Mouse (Mus musculus): ENCODE data around the gene Fbxw9.
A peak's percentile ranks its signal among the peaks of the same experiment; 100 is the strongest.

The Fbxw9 gene

DNA sequence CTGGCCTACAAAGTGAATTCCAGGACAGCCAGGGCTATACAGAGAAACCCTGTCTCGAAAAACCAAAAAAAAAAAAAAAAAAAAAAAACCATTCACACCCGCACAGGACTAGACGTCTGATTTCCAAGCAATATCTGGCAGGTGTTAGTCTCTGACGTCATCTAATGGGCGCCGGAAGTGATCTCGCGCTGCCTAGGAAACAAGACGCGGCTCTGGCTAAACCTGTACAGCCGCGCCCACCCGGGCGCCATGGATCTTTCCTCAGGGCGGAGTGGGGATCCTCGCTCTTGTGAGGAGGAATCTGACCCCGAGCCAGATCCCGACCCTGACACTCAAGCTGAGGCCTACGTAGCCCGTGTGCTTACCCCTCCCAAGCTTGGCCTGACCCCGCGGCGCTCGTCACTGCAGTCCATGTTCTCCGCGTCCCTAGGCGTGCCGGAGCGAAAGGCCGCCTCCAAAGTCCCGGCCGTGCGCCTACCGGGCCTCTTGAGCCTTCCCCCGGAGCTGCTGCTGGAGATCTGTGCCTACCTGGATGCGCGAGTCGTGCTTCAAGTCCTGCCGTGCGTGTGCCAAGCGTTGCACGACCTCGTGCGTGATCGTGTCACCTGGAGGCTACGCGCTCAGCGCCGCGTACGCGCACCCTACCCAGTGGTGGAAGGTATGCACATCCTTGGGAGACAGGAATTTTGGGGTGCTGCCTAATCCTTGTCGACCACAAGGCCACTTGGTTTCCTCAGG is at the start of gene Fbxw9:
Gene Fbxw9, plus strand, starts transcription at position 177 of the 738 bp plus-strand sequence.
- peak; percentile 71 to 91 for DNase-seq (ENCODE audit: low spot score in 2 of 2)

DNA sequence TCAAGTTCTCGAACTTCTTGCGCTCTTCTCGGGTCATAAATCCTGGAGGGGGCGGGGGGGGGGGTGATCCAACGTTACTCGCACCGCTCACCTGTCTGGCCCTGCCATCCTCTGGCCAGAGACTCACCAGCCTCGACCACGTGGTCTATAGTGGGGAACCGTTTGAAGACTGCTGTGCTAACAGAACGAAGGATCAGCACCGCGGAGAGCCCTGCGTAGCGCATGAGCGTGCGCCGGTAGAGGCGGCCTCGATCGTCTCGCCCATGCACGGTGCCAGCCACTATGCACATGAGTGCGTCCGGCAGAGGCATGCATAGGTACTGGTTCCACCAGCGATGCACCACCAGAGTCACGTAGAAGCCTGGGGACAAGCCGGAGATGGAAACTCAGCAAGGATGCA is 48.6 kb upstream of the Fbxw9 start:
- no peak for DNase-seq (ENCODE audit: low spot score in 2 of 2)

DNA sequence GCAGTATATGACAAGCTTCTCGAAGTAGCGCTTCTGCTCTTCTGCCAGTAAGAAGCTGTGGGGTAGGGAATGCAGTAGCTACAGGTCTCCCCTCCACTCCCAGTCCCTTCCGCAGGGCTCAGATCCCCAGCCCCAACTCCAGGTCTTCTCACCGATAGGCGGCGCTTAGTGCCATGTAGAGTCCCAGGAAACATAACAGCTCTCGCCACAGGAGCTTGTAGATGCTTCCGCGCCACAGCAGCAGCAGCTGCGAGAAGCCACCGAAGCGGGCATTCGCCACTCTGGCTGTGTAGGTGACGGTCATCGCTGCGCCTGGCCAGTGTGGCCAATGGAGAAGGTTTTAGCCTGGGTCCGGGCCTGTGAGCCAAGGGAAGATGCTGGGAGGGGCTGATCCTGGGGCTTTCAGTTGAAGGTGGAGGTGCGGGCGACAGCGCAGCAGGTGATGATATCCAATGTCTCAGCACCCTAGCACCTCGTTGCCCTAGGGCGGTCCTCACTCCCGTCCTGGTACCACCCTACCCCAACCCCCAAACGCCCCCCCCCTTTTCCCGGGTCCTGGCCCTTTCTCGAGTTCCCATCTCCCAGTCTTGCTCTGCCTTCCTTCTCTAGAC is 46.5 kb upstream of the Fbxw9 start:
- peak; percentile 52 to 78 for DNase-seq (ENCODE audit: low spot score in 2 of 2)

DNA sequence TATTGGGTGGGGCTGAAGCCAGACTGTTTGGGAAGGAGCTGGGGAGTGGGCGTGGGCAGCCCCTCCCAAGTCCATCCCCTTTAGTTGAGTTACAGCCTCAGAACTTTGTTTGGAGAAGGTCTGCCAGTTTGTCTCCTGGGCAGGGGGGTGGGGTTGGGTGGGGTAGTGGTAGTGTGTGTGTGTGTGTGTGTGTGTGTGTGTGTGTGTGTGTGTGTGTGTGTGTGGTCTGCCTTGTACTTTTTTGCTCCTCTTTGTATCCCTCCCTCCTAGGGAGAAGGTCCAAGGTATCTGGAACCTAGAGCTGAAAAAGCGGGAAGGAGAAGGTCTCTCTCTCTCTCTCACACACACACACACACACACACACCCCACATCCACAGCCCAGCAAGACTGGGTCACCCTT is 45.4 kb upstream of the Fbxw9 start, which contains the start of gene Best2:
Gene Best2, minus strand, starts transcription at position 101 of the 400 bp plus-strand sequence.
- DNase-seq (ENCODE audit: low spot score in 2 of 2): no peak

DNA sequence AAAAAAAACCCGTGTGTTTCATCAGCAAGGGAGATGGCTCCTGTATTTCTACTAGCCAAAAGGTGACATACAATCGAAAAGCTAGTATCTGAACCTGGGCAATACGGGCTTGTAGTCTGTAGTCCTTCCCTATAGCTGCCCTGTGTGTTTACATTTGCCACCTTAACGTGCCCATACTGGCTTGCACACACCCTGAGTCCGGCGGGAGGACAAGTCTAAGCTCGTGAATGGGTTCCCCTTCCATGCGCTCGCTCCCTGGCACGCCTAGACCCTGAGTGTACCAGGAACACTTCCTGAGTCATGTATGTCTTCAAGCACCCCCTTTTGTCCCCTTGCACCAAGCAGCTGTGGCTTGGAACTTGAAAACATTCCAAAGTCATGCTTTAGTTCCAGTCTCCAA is 43.1 kb upstream of the Fbxw9 start:
- DNase-seq (ENCODE audit: low spot score in 2 of 2): no peak

DNA sequence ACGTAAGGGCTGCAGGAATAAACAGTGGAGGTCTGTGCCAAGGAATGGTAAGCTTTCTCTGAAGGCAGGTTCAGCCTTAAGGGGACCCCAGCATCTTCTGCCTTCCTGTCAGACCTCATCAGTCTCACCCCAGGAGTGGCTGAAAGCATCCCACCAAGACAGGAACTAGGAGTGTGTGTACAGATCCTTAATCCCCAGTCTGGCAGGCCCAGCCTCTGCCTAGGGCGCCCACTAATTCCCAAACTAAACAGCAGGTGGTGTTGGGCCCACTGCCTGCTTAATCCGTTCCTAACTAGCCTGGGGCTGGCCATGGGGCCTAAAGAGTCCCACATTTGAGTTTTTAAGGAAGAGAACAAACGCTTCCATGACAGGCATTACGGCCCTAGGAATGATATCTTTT is 42.6 kb upstream of the Fbxw9 start:
- DNase-seq (ENCODE audit: low spot score in 2 of 2): no peak

DNA sequence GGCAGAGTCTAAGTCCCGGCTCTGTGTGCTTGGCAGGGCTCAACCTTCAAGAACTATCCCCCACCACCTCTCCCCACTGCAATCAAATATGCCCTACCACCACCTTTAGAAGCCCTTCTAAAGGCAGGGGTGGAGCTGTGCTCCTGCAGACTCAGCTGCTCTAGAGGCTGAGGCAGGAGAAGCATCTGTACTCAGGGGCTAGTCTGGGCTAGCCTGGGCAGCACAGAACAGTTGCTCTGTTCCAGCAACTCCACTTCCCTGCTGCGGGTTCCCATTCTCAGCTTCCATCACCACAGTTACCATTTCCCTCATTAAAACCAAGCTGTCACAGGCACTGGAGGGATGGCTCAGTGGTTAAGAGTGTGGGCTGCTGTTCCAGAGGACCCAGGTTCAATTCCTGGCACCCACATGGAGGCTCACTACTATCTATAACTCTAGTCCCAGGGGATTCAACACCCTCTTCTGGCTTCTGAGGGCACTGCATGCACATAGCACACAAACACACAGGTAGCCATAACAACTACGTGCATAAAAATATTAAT is 38.3 kb upstream of the Fbxw9 start:
- no peak for DNase-seq (ENCODE audit: low spot score in 2 of 2)

DNA sequence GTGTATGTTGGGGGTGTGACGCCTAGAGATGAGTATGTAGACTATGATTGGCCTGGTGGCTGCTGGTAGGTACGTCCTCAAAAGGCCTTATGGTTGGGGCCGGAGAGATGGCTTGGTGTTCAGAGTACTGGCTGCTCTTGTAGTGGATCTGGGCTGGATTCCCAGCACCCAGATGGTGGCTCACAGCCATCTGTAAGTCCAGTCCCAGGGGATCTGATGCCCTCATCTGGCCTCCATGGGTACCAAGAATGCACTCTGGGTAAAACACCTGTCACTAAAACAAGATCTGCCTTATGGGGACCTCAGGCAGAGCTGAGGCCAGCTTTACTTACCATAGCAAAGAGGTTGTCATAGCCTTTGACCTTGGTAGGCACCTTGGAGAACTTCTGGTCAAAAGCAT is 36.0 kb upstream of the Fbxw9 start:
- DNase-seq (ENCODE audit: low spot score in 2 of 2): no peak

DNA sequence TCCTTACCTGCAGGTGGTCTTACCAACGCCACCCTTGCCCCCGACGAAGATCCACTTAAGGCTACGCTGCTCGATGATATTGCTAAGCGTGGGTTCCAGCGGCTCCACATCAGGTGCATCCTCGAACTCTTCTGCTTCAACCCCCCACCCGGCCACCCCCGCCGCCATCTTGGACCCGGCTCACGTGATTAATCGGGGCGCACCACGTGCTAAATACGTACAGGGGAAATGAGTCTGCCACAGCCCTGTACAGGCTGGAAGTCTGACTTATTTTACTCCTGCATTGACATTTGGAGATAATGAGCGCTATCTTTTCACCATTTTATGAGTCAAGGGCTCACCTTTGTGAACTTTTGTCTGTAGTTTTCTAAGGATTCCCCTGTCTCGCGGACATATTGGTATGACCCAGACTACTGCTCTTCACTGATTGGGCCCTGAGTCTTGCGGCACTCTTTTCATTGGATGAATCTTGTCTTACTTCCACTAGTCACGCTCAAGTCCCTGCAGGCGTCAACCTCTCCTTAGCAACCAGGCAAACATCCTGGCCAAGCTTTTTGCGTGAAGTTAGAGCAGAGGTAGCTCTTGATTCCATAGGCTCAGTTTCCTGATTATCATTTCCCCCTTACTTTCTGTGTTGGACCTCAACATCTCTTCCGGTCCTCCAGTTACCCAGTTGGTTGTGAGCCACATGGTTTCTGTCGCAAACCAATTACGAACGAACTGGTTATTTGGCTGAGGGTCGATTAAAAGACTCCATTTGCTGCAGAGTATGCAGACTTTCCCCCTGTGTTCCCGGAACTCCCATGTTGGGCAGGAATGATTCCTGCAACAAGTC is 34.5 kb upstream of the Fbxw9 start, which contains the start of gene Asna1:
Gene Asna1, minus strand, starts transcription at position 184 of the 835 bp plus-strand sequence.
- peak; percentile 82 to 88 for DNase-seq (ENCODE audit: low spot score in 2 of 2)

DNA sequence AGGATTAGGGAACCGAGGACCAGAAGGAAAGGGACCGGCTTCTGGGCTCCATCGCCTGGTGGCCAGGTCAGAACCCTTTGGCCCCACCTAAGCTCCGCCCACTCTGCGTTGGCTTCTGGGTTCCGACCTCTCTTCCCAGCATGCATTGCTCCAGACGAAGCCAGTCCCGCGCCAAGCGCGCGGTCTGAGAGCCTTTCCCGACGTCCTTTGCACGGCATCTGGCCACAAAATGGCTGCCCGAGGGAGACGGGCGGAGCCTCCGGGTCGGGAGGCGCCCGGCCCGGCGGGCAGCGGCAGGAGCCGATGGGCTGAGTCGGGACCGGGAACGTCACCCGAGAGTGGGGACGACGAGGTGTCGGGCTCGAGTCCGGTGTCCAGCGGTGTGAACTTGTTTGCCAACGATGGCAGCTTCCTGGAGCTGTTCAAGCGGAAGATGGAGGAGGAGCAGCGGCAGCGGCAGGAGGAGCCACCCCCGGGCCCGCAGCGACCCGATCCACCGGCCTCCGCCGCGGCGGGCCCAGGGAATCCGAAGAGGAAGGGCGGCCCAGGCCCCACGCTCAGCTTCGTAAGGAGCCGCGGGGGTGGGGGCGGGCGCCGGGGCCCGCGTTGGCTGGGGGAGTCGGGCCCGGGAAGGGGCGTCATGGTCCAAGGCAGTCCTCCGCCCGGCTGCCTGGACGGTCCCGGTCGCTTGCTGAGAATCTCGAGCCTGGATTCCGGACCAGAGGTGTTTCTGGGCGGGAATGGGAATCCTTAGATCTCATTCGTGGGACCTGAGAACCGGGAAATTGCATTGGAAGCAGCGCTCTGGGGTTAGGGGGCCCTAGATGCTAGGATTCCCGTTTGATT is 33.0 kb upstream of the Fbxw9 start, which contains the start of gene Trir:
Gene Trir, plus strand, starts transcription at position 154 of the 846 bp plus-strand sequence.
- DNase-seq (ENCODE audit: low spot score in 2 of 2): peak; percentile 97 to 99

DNA sequence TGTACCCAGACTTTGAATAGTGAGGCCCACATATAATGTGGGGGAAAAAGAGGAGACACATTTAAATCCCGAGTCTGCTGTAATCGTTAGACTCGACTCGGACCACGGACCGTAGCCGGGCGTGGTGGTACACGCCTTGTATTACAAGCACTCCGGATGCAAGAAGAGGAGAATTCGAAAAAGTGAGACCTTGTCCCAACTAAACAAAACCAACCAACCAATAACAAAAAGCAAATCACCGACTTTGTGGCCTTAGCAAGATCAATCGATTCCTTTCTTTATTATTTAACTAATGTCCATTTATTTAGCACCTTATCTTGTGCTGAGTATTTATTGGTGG is 32.4 kb upstream of the Fbxw9 start:
- DNase-seq (ENCODE audit: low spot score in 2 of 2): peak in 1 of 2 experiments; percentile 57

DNA sequence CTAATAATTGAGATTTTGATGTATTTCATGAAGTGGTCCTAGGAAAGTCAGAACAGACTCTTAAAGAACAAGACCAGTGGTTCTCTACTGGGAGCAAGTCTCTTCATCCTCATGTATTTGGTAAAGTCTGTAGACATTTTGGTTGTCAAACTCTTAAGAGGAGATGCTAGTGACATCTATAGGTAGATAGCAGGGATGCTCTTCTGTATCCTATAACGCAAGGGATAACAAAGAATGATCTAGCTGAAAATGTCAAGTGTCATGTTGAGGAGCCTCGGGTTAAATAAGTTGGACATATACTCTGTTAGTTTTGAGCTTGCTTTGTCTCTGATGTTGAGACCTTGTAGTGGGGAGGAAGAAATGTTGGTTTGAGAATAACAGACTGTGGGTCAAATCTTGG is 31.9 kb upstream of the Fbxw9 start:
- no peak for DNase-seq (ENCODE audit: low spot score in 2 of 2)

DNA sequence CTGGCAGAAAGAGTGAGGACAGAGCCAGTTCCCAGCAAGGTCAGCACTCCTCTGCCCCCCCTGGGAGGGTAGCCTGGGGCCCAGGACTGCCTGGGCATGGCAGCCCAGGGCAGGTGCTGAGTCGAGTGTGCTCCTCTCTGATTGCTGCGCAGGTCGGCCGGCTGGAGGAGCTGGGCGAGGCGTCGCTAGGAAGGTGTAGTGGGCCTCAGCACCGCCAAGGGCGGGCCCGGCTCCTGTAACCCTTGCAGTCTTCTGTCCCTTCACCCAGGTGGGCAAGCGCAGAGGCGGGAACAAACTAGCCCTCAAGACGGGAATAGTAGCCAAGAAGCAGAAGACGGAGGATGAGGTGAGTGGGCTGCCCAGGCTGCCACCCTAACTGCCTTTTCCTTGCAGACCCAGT is 30.6 kb upstream of the Fbxw9 start:
- no peak for DNase-seq (ENCODE audit: low spot score in 2 of 2)

DNA sequence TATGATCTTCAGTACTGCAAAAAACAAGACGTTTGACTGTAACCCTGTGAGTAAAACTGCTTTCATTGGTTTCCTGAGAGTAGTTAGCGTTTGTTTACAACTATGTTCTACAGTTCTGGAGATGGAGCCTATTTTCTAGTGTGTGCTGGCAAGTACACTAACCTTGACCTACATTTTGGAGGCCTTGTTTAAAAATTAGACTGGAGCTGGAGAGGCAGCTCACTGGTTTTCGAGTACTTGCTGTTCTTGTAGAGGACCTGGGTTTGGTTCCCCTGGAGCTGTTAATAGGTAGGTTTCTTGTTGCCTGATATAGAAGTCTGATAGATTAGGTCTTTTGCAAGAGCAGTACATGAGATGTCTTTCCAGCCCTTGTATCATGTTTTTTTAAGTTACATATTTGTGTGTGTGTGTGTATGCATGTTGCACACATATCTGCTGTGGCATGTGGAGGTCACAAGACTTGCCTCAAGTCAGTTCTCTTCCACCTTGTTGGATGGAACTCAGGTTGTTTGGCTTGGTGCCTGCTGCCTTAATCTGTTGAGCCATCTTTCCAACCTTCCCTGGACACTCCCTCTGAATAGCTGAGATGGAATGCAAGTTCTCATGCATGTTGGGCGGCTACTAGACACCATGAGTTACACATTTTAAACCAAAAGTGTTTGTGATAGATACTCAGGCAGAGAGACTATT is 27.1 kb upstream of the Fbxw9 start:
- DNase-seq (ENCODE audit: low spot score in 2 of 2): no peak

DNA sequence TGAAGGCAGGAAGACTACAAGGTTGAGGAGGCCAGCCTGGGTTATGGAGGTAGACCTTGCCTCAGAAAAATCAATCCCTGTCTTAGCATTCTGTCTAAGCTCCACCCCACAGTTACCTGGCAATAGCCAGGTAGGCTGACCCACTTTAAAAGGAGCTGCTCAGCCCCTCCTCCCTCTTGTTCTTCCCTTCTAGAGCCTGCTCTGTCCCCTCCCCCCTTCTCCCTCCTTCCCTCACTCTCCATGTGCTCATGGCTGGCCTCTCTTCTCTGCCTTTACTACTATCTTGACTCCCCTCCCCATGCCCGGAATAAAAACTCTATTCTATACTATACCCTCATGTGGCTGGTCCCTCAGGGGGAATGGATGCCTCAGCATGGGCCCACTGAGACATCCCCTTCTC is 26.0 kb upstream of the Fbxw9 start:
- no peak for DNase-seq (ENCODE audit: low spot score in 2 of 2)

DNA sequence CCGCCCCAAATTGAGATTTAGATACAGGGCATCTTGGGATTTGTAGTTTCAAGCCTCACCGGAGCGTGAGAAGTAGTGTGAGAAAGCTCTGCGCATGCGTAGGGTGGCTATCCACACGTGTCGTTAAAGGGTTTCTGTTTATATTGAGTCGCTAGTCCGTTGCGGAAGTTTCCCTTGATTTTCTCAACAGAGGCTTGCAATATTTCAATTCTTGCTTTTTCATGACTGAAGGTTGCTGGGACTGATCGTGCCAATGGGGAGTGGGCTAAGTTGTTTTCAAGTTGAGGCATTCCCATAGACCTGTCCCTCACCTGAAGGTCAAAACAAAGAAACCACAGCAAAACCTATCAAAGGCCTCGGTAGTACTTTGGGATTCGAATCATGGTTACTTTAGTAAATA is 25.1 kb upstream of the Fbxw9 start:
- DNase-seq (ENCODE audit: low spot score in 2 of 2): peak; percentile 42 to 89

DNA sequence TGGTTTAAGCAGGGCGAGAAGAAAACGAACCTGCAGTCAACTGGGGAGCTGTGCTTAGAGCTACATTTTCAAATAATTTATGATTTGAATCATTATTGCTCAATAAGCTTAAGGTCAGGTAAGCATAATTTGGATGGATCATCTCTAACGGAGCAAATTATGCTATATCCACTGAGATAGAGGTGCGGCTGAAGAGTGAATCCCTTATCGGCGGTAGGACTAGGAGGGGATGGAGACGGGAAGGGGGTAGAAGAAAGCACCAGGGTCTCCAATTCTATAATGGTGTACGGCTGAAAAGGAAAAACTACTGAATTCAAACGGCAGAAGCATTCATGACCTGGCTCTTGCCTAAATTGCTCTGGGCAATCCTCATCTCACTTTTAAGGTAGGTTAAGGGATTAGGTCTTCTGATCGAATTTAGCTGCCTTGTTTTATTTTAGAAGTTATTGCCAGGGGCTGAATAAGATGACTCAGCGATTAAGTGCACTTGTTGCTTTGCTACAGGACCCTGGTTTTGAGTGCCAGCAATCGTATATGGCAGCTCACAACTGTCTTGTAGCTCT is 24.6 kb upstream of the Fbxw9 start:
- no peak for DNase-seq (ENCODE audit: low spot score in 2 of 2)

DNA sequence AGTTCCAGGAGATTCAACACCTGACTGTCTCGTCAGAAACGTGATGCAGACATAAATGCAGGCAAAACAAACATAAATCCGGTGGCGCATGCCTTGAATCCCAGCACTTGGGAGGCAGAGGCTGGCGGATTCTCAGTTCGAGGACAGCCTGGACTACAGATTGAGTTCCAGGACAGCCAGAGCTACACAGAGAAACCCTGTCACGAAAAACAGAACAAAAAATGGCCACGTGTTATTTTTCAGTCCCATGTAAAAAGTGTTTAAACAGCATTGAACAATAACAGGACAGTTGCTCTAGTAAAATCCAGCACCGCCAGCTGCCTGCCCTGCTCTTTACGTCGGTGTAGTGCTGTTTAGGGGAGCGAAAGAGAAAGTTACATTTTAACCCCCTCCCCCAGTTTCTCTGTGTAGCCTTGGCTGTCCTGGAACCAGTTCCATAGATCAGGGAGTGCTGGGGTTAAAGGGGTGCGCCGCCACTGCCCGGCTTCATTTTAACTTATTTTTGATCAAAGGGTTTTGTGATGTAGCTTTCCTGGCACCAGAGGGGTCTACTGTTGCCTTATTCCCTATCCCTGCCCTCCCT is 24.0 kb upstream of the Fbxw9 start:
- DNase-seq (ENCODE audit: low spot score in 2 of 2): peak; percentile 34 to 47

DNA sequence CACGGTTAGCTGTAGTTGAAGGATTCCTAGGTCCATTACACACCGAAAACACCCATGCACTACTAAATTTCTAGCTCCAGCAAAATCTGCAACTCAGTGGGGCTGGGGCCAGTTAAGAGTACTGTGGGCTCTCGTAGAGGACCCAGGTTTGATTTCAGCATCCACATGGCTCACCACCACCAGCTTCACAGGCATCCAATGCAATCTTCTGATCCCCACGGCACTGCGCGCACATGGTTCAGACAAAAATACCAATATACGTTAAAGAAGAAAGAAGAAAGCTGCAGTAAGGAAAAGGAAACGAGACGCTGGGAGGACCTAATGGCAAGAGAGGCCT is 23.5 kb upstream of the Fbxw9 start:
- no peak for DNase-seq (ENCODE audit: low spot score in 2 of 2)

DNA sequence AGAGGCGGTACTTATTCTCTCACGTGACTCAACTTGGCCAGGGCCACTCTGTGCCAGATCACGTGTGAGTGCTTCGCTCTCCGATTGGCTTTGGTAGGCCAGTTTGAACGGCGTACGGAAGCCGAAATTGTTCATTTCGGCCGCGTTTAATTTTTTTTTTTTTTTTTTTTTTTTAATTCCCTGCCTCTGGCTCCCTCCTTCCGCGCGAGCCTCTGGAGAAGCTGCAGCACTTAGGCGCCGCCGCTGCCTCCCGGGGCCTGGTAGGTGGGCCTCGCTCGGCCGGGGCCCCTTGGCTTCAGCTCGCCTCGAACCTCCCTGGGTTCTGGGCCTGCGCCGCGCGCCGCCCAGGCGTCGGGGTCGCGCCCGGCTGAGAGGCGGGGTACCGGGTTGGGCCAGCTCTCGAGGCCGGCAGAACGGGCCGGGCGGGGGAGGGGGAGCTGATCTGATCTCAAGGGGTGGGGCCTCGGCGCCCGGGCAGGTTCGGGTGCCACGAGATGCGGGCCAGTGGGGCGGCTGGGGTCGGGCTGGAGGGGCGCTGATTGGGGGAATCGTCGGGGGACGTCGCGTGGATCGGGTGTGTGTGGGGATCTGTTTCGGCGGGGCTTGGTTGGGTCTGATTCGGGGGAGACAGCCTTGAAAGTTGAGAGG is 23.0 kb upstream of the Fbxw9 start, which contains the start of gene Tnpo2:
Gene Tnpo2, plus strand, starts transcription at position 198 of the 648 bp plus-strand sequence.
- DNase-seq (ENCODE audit: low spot score in 2 of 2): peak; percentile 81 to 90
